Mouse (Mus musculus) embryonic facial prominence, embryonic 13.5 days (tissue): Measurements from ENCODE around the gene Pbx1. TPM values are rescaled to one million over a fixed set of nuclear protein-coding genes. Genes with fewer than 3 reads are reported as not detected.

Experiments
- ATAC-seq: fragments of 200-750 bp; cut with Nextera tagmentation; 2 replicates; pipeline ENCODE4 v1.8.0; 2017; ENCODE audit warnings: low read depth; ENCODE audit not compliant: insufficient number of reproducible peaks, insufficient read depth, low FRiP score, low TSS enrichment
- H3K27ac ChIP-seq: fragments of 300-500 bp; sonication (generic); 2 replicates; pipeline ENCODE4 v1.5.1; 2015; ENCODE audit warnings: moderate library complexity, mild to moderate bottlenecking, inconsistent platforms
- H3K27me3 ChIP-seq: fragments of 300-500 bp; sonication (generic); 2 replicates; pipeline ENCODE4 v1.6.1; 2015; ENCODE audit warnings: mild to moderate bottlenecking, inconsistent platforms
- H3K36me3 ChIP-seq: fragments of 300-500 bp; sonication (generic); 2 replicates; pipeline ENCODE4 v1.6.1; 2015; ENCODE audit warnings: mild to moderate bottlenecking, inconsistent platforms
- H3K4me1 ChIP-seq: fragments of 300-500 bp; sonication (generic); 2 replicates; pipeline ENCODE4 v1.6.1; 2015; ENCODE audit warnings: inconsistent platforms
- H3K4me2 ChIP-seq: fragments of 300-500 bp; sonication (generic); 2 replicates; pipeline ENCODE4 v1.6.1; 2015; ENCODE audit warnings: moderate library complexity, mild to moderate bottlenecking, inconsistent platforms
- H3K4me3 ChIP-seq: fragments of 300-500 bp; sonication (generic); 2 replicates; pipeline ENCODE4 v1.5.1; 2015; ENCODE audit warnings: mild to moderate bottlenecking, inconsistent platforms
- H3K9ac ChIP-seq: fragments of 300-500 bp; sonication (generic); 2 replicates; pipeline ENCODE4 v1.6.1; 2015; ENCODE audit warnings: mild to moderate bottlenecking, inconsistent platforms
- H3K9me3 ChIP-seq: fragments of 300-500 bp; sonication (generic); 2 replicates; pipeline ENCODE4 v1.6.1; 2016; ENCODE audit warnings: inconsistent platforms
- WGBS: fragments of 180-500 bp; shearing (Covaris S2); methylation state at CpG from one replicate; pipeline ENCODE4 v1.1.7; 2015; ENCODE audit warnings: mixed read lengths; 5-methylcytosine and 5-hydroxymethylcytosine counted together
- polyA plus RNA-seq: library from polyadenylated mRNA; unstranded; fragments of >200 nt; fragmentation: Nextera tagmentation; extraction: Ambion mirVana; gene quantifications from 2 replicates; pipeline ENCODE4 v1.2.1, GENCODE M21; 2015

The Pbx1 gene
- polyA plus RNA-seq, 1 experiment from 2014 or later = 47.7 TPM

GRCm38 (mm10) chr1:168213595-168213994, 218.5 kb downstream of the Pbx1 start:
- H3K4me2 ChIP-seq = no peak overlapping the region
- H3K36me3 ChIP-seq = peaks cover 11% of the 10 kb centered on the region
- no peaks in the 10 kb centered on the region for H3K9me3 ChIP-seq
- H3K4me1 ChIP-seq = peaks cover 52% of the 10 kb centered on the region
- ATAC-seq = no peak
- no peak overlapping the region for H3K9ac ChIP-seq
- H3K27me3 ChIP-seq = no peaks in the 10 kb centered on the region
- H3K4me3 ChIP-seq = no peak overlapping the region
- peak overlapping the region; percentile 2; the same call in 1 of the 2 replicates for H3K27ac ChIP-seq
- 15% methylated on average over 3 of the region's 3 CpGs for WGBS

DNA sequence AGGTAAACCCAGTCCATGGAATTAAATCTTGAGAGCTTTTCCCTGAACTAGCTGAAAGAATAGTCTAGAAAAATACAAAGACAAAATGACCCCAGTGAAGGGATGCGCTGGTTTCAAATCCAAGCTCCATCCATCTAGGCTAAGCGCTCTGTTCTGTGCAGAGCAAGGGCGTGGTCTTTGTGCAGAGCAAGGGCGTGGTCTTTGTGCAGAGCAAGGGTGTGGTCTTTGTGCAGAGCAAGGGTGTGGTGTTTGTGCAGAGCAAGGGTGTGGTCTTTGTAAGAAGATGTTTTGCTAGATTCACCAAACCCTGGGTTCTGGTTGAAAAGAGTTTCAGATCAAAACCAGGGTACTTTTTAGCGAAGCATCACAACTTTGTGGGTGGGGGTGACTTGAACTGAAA, 221.7 kb downstream of the Pbx1 start:
- no peak for ATAC-seq
- no peak overlapping the region for H3K27ac ChIP-seq
- no peaks in the 10 kb centered on the region for H3K9me3 ChIP-seq
- H3K36me3 ChIP-seq = peaks cover 24% of the 10 kb centered on the region
- no peaks in the 10 kb centered on the region for H3K27me3 ChIP-seq
- no peak overlapping the region for H3K4me2 ChIP-seq
- WGBS = 92% methylated on average over 5 of the region's 5 CpGs
- H3K4me3 ChIP-seq = no peak overlapping the region
- H3K4me1 ChIP-seq = peaks cover 32% of the 10 kb centered on the region
- H3K9ac ChIP-seq = no peak overlapping the region

DNA sequence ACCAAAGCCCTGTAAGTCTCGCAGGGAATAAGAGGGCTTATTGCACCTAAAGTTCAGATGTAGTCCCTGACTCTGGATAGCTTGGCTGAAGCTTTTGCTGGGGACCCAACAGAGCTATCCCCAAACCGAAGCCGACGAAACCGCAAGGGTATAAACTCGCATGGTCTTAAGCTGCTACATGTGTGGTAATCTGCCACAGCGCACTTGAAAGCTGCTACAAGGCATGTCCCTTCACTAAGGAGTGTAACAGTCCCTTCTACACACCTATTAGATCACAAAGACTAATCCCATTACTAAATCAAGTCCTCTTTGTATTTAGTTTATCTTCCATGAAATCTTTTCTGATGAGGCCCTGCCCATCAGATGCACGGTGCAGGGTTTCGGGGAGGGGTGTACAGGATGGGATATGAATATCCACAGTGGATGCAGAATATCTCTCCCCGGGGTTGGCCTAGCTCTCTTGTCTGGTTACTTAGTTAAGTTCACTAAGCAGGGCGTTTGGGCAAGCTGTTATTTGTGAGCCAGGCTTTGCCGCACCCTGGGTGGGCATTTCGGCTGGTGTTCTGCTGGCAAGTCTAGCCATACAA, 231.4 kb downstream of the Pbx1 start:
- WGBS = 88% methylated on average over 13 of the region's 13 CpGs
- ATAC-seq = no peak
- Histone ChIP-seq H3K4me2 (no peak overlapping the region), H3K4me1 (peaks cover 11% of the 10 kb centered on the region), H3K9me3 (no peaks in the 10 kb centered on the region), H3K27me3 (no peaks in the 10 kb centered on the region), H3K9ac (no peak overlapping the region), H3K4me3 (no peak overlapping the region), H3K36me3 (peaks cover 45% of the 10 kb centered on the region), H3K27ac (no peak overlapping the region)

- Histone ChIP-seq H3K9ac (no peak overlapping the region), H3K9me3 (no peaks in the 10 kb centered on the region), H3K4me1 (peaks cover 3% of the 10 kb centered on the region; the same call in 1 of the 2 replicates), H3K27ac (no peak overlapping the region), H3K27me3 (no peaks in the 10 kb centered on the region), H3K36me3 (peaks cover 62% of the 10 kb centered on the region), H3K4me2 (no peak overlapping the region), H3K4me3 (no peak overlapping the region)
- WGBS = 89% methylated on average over 5 of the region's 5 CpGs
- no peak for ATAC-seq
Observed at GRCm38 (mm10) chr1:168198276-168198675, 233.8 kb downstream of the Pbx1 start.

DNA sequence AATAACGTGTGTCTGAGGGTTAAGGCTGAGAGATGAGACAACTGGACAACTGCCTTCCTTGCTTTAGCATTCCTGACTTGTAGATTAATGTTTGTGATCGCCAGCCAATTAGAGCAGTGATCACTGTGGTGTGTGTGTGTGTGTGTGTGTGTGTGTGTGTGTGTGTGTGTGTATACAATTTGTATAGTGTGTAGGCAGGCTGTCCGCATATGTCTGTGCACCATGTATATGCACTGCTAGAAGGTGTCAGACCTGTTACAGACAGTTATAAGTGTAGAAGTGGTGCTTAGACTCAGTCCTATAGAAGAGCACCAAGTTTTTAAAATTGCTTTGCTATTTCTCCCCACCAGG, 234.2 kb downstream of the Pbx1 start:
- no peak overlapping the region for H3K27ac ChIP-seq
- no peak overlapping the region for H3K4me2 ChIP-seq
- no peak overlapping the region for H3K9ac ChIP-seq
- ATAC-seq = no peak
- WGBS = 89% methylated on average over 3 of the region's 3 CpGs
- peaks cover 3% of the 10 kb centered on the region; the same call in 1 of the 2 replicates for H3K4me1 ChIP-seq
- no peaks in the 10 kb centered on the region for H3K27me3 ChIP-seq
- peaks cover 59% of the 10 kb centered on the region for H3K36me3 ChIP-seq
- H3K4me3 ChIP-seq = no peak overlapping the region
- H3K9me3 ChIP-seq = no peaks in the 10 kb centered on the region

GRCm38 (mm10) chr1:168197195-168197907, 234.7 kb downstream of the Pbx1 start:
- no peak for ATAC-seq
- Histone ChIP-seq H3K4me1 (peaks cover 3% of the 10 kb centered on the region; the same call in 1 of the 2 replicates), H3K4me3 (no peak overlapping the region), H3K9me3 (no peaks in the 10 kb centered on the region), H3K27me3 (no peaks in the 10 kb centered on the region), H3K36me3 (peaks cover 56% of the 10 kb centered on the region), H3K9ac (no peak overlapping the region), H3K27ac (no peak overlapping the region), H3K4me2 (no peak overlapping the region)
- 90% methylated on average over 6 of the region's 6 CpGs for WGBS

DNA sequence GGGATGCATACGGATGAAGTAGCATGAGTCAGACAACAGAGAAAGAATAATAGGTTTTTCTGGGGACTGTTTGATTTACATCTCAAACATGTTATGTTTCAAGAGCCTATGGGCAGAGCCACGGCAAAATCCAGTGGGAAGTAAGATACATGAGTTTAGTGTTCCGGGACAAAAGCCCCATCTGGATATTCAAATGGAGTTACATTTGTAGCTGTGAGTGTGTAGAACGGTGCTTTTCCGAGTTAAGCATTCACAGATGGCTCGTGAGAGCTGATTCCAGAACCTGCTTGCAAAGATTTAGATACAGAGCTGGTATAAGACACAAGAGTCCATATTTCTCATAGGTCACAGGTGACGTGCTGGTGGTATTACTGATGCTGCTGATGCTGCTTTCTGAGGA, 238.7 kb downstream of the Pbx1 start:
- 72% methylated on average over 7 of the region's 7 CpGs for WGBS
- H3K4me3 ChIP-seq = no peak overlapping the region
- no peak for ATAC-seq
- H3K9ac ChIP-seq = no peak overlapping the region
- H3K36me3 ChIP-seq = peaks cover 29% of the 10 kb centered on the region
- no peaks in the 10 kb centered on the region for H3K9me3 ChIP-seq
- peaks cover 10% of the 10 kb centered on the region for H3K4me1 ChIP-seq
- H3K27ac ChIP-seq = no peak overlapping the region
- H3K4me2 ChIP-seq = no peak overlapping the region
- H3K27me3 ChIP-seq = no peaks in the 10 kb centered on the region

- Histone ChIP-seq H3K4me1 (peaks cover 33% of the 10 kb centered on the region), H3K4me3 (no peak overlapping the region)
- 92% methylated on average over 8 of the region's 8 CpGs for WGBS
Observed at GRCm38 (mm10) chr1:168182816-168183215, 249.3 kb downstream of the Pbx1 start.

DNA sequence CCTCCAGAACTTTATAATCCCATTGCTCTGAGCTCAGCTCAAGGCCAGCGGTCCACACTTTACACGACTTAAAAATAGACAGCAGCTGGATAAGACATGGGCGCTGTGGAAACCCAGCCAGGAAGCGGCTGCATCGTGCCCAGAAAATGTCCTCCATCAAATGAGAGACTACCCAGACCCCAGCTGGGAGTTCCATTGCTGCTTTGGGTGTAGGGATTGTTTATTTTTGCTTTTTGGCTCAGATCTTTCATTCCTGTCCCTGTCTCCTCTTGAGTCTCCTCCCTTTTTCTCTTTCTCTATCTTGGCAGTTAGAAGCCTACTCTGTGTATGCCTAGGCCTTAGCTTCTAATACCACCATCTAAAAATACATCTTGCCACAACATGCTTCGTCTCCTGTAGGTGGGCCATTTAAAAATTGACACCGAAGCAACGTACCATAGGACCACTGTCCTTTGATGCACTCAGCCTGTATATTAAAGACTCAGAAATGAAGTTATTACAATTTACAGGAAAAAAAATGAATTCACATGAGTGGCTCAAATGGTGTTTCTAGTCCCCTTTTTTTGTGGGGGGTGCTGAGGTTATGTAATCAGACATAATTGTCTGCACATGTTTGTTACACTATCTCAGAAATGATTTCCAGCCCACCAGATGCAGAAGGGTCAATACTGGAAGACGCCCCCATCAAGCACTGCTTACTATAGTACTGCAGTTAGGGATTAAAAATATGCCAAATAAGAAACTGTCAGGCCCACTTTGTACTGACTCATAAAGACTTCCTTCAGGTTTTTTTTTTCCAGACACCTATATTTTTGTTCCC, 251.2 kb downstream of the Pbx1 start:
- WGBS = 77% methylated on average over 9 of the region's 9 CpGs
- Histone ChIP-seq H3K36me3 (peaks cover 37% of the 10 kb centered on the region), H3K9me3 (no peaks in the 10 kb centered on the region), H3K27me3 (no peaks in the 10 kb centered on the region), H3K4me1 (peaks cover 14% of the 10 kb centered on the region), H3K4me2 (no peak overlapping the region), H3K27ac (no peak overlapping the region), H3K9ac (no peak overlapping the region), H3K4me3 (no peak overlapping the region)
- ATAC-seq = no peak

More at GRCm38 (mm10) chr1:168182816-168183215, 249.3 kb downstream of the Pbx1 start:
- Histone ChIP-seq H3K36me3 (peaks cover 32% of the 10 kb centered on the region), H3K27me3 (no peaks in the 10 kb centered on the region), H3K9me3 (no peaks in the 10 kb centered on the region), H3K27ac (no peak overlapping the region), H3K4me2 (no peak overlapping the region), H3K9ac (no peak overlapping the region)
- ATAC-seq = no peak

DNA sequence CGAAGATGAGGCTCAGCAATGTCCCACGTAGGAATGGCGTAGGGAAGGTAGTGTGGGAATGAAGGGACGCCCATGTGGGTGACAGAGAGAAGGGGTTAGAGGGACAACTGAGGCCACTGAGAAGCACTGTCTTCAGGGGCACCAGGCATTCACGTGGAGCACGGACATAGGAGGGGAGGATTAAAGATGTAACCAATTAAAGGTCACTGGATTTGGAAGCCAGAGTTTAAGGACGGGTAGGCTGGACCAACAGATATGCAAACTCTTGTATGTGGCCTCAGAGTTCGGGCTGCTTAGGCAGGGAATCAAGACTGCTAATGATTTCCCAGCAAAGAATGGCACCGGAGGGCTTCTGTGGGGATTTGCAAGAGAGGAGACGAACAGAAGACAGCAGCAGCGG, 252.4 kb downstream of the Pbx1 start:
- no peak for ATAC-seq
- Histone ChIP-seq H3K27me3 (no peaks in the 10 kb centered on the region), H3K4me1 (0 out of 2 replicates have a peak, but pooled peaks cover 9% of the 10 kb centered on the region), H3K4me2 (no peak overlapping the region), H3K27ac (no peak overlapping the region), H3K9ac (no peak overlapping the region), H3K9me3 (no peaks in the 10 kb centered on the region), H3K36me3 (peaks cover 42% of the 10 kb centered on the region), H3K4me3 (no peak overlapping the region)
- WGBS = 88% methylated on average over 11 of the region's 11 CpGs

DNA sequence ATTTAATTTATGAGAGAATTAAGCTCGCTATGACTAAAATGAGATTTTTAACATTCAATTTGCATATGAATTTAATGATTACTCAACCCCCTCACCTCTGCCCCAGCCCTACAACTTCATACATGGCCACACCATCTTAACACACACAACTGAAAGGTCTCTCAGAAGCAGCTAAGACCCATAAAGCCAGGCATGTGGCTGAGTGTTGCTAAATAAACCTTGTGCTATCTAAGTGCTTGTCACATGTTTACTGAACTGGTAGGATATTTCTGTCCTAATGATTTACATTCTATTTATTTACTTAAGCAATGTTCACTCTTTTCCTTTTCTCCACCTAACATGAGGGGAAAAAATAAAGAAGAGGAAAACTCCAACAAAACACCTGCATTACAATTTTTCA, 253.5 kb downstream of the Pbx1 start:
- no peak overlapping the region for H3K4me2 ChIP-seq
- H3K4me3 ChIP-seq = no peak overlapping the region
- no peak overlapping the region for H3K27ac ChIP-seq
- H3K36me3 ChIP-seq = peaks cover 44% of the 10 kb centered on the region
- 0 out of 2 replicates have a peak, but pooled peaks cover 9% of the 10 kb centered on the region for H3K4me1 ChIP-seq
- no peak overlapping the region for H3K9ac ChIP-seq
- WGBS = 81% methylated on average over 1 of the region's 1 CpGs
- no peak for ATAC-seq
- H3K9me3 ChIP-seq = no peaks in the 10 kb centered on the region
- H3K27me3 ChIP-seq = no peaks in the 10 kb centered on the region
